Mouse (Mus musculus) limb, embryonic 11.5 days (tissue): ENCODE measurements around the gene Miga1. TPM values are rescaled to one million over a fixed set of nuclear protein-coding genes. Genes with fewer than 3 reads are reported as not detected.
A peak's percentile ranks its signal among the peaks of the same experiment; 100 is the strongest.

Source experiments
- ATAC-seq: fragments of 200-750 bp; cut with Nextera tagmentation; 2 replicates; pipeline ENCODE4 v1.8.0; 2017; ENCODE audit warnings: low read depth; ENCODE audit not compliant: insufficient number of reproducible peaks, low FRiP score, low TSS enrichment
- DNase-seq: peaks from one replicate; pipeline ENCODE4 v3.0.0-alpha.2; 2015; ENCODE audit warnings: low spot score
- H3K27ac ChIP-seq: fragments of 300-500 bp; sonication (generic); replicated peaks from 2 replicates; pipeline ENCODE4 v1.5.1; 2014; ENCODE audit warnings: low read depth, mild to moderate bottlenecking, low read length
- H3K27me3 ChIP-seq: fragments of 300-500 bp; sonication (generic); 2 replicates; pipeline ENCODE4 v1.6.1; 2014; ENCODE audit warnings: mild to moderate bottlenecking, low read length, mixed read lengths; ENCODE audit not compliant: control insufficient read depth, insufficient read depth
- H3K36me3 ChIP-seq: fragments of 300-500 bp; sonication (generic); 2 replicates; pipeline ENCODE4 v1.6.1; 2014; ENCODE audit warnings: mild to moderate bottlenecking, low read length, moderate library complexity, mixed read lengths; ENCODE audit not compliant: control insufficient read depth, insufficient read depth
- H3K4me1 ChIP-seq: fragments of 300-500 bp; sonication (generic); 2 replicates; pipeline ENCODE4 v1.6.1; 2014; ENCODE audit warnings: low read length, mixed read lengths; ENCODE audit not compliant: control insufficient read depth, insufficient read depth
- H3K4me2 ChIP-seq: fragments of 300-500 bp; sonication (generic); 2 replicates; pipeline ENCODE4 v1.6.1; 2014; ENCODE audit warnings: low read depth, mild to moderate bottlenecking, moderate library complexity; ENCODE audit not compliant: severe bottlenecking
- H3K4me3 ChIP-seq: fragments of 300-500 bp; sonication (generic); 2 replicates; pipeline ENCODE4 v1.5.1; 2014; ENCODE audit warnings: low read depth, low read length
- H3K9ac ChIP-seq: fragments of 300-500 bp; sonication (generic); 2 replicates; pipeline ENCODE4 v1.6.1; 2014; ENCODE audit warnings: mild to moderate bottlenecking, low read length
- H3K9me3 ChIP-seq: fragments of 300-500 bp; sonication (generic); 2 replicates; pipeline ENCODE4 v1.6.1; 2016; ENCODE audit warnings: low read length; ENCODE audit not compliant: control insufficient read depth
- WGBS: fragments of 180-500 bp; shearing (Covaris S2); extraction: QIAGEN DNeasy Blood & Tissue Kit; methylation state at CpG from one replicate; pipeline ENCODE4 v1.1.7; 2014; 5-methylcytosine and 5-hydroxymethylcytosine counted together
- polyA plus RNA-seq: library from polyadenylated mRNA; unstranded; fragments of >200 nt; fragmentation: Nextera tagmentation; extraction: Ambion mirVana; gene quantifications from 2 replicates; pipeline ENCODE4 v1.2.1, GENCODE M21; 2014

The Miga1 gene
- polyA plus RNA-seq, 1 experiment from 2014 or later, result 21.8 TPM

- no peak overlapping the region for H3K9ac ChIP-seq
- no peaks in the 10 kb centered on the region for H3K4me1 ChIP-seq
- no peak for ATAC-seq
- no peak overlapping the region for H3K4me2 ChIP-seq
- no peaks in the 10 kb centered on the region; the same call in 1 of the 2 replicates for H3K27me3 ChIP-seq
- H3K4me3 ChIP-seq, result no peak overlapping the region
- no peaks in the 10 kb centered on the region for H3K36me3 ChIP-seq
- no peaks in the 10 kb centered on the region for H3K9me3 ChIP-seq
- WGBS, result 81% methylated on average over 6 of the region's 6 CpGs
- no peak overlapping the region for H3K27ac ChIP-seq
- no peak for DNase-seq
Observed at GRCm38 (mm10) chr3:152271876-152272275, 68.3 kb downstream of the Miga1 start.

GRCm38 (mm10) chr3:152271071-152271710 is 69.0 kb downstream of the Miga1 start:
- 91% methylated on average over 10 of the region's 10 CpGs for WGBS
- no peak overlapping the region for H3K4me3 ChIP-seq
- no peak overlapping the region for H3K27ac ChIP-seq
- ATAC-seq (no peak), DNase-seq (no peak)
- H3K9ac ChIP-seq, result no peak overlapping the region
- H3K36me3 ChIP-seq, result no peaks in the 10 kb centered on the region
- H3K4me1 ChIP-seq, result 0 out of 2 replicates have a peak, but pooled peaks cover 3% of the 10 kb centered on the region
- H3K27me3 ChIP-seq, result peaks cover 3% of the 10 kb centered on the region; the same call in 1 of the 2 replicates
- H3K9me3 ChIP-seq, result no peaks in the 10 kb centered on the region
- H3K4me2 ChIP-seq, result no peak overlapping the region

GRCm38 (mm10) chr3:152268099-152268498 is 72.1 kb downstream of the Miga1 start:
- 91% methylated on average over 14 of the region's 14 CpGs for WGBS
- Histone ChIP-seq H3K4me1 (0 out of 2 replicates have a peak, but pooled peaks cover 6% of the 10 kb centered on the region), H3K27me3 (peaks cover 6% of the 10 kb centered on the region; the same call in 1 of the 2 replicates), H3K27ac (no peak overlapping the region), H3K4me3 (no peak overlapping the region), H3K9me3 (no peaks in the 10 kb centered on the region), H3K4me2 (no peak overlapping the region), H3K9ac (no peak overlapping the region), H3K36me3 (no peaks in the 10 kb centered on the region)
- ATAC-seq (no peak), DNase-seq (no peak)

GRCm38 (mm10) chr3:152266036-152266421 is 74.2 kb downstream of the Miga1 start, which contains the start of gene Nexn:
TSS of gene Nexn (minus strand) at chr3:152266350.
- DNase-seq, result no peak
- Histone ChIP-seq H3K4me2 (peak within 1 kb of the TSS; percentile 95), H3K9ac (peak within 1 kb of the TSS; percentile 72), H3K4me3 (peak within 1 kb of the TSS; percentile 41), H3K27ac (peak within 1 kb of the TSS; percentile 0), H3K4me1 (0 out of 2 replicates have a peak, but pooled peaks cover 6% of the 10 kb centered on the region), H3K27me3 (peaks cover 6% of the 10 kb centered on the region; the same call in 1 of the 2 replicates), H3K9me3 (no peaks in the 10 kb centered on the region), H3K36me3 (no peaks in the 10 kb centered on the region)
- ATAC-seq, result no peak
- 6% methylated on average over 13 of the region's 13 CpGs for WGBS

GRCm38 (mm10) chr3:152265351-152266035 is 74.7 kb downstream of the Miga1 start:
- ATAC-seq (peak; percentile 90), DNase-seq (peak; percentile 84)
- Histone ChIP-seq H3K36me3 (no peaks in the 10 kb centered on the region), H3K4me1 (0 out of 2 replicates have a peak, but pooled peaks cover 6% of the 10 kb centered on the region), H3K27ac (peak overlapping the region; percentile 0; the same call in 1 of the 2 replicates), H3K9me3 (no peaks in the 10 kb centered on the region), H3K27me3 (peaks cover 6% of the 10 kb centered on the region; the same call in 1 of the 2 replicates), H3K4me3 (peak overlapping the region; percentile 41), H3K4me2 (peak overlapping the region; percentile 95), H3K9ac (peak overlapping the region; percentile 72)
- WGBS, result under 1% methylated on average over 55 of the region's 63 CpGs

GRCm38 (mm10) chr3:152264830-152265229 is 75.4 kb downstream of the Miga1 start:
- H3K36me3 ChIP-seq, result no peaks in the 10 kb centered on the region
- H3K27ac ChIP-seq, result no peak overlapping the region
- H3K4me1 ChIP-seq, result 0 out of 2 replicates have a peak, but pooled peaks cover 6% of the 10 kb centered on the region
- DNase-seq (no peak), ATAC-seq (no peak)
- peak overlapping the region; percentile 95 for H3K4me2 ChIP-seq
- H3K9ac ChIP-seq, result no peak overlapping the region; the same call in 1 of the 2 replicates
- WGBS, result 61% methylated on average over 12 of the region's 12 CpGs
- H3K27me3 ChIP-seq, result peaks cover 6% of the 10 kb centered on the region; the same call in 1 of the 2 replicates
- no peaks in the 10 kb centered on the region for H3K9me3 ChIP-seq
- H3K4me3 ChIP-seq, result 0 out of 2 replicates have a peak overlapping the region, but pooled peaks have one; percentile 41

- Histone ChIP-seq H3K27me3 (peaks cover 6% of the 10 kb centered on the region; the same call in 1 of the 2 replicates), H3K4me3 (no peak overlapping the region), H3K4me2 (no peak overlapping the region), H3K36me3 (no peaks in the 10 kb centered on the region), H3K9me3 (no peaks in the 10 kb centered on the region), H3K27ac (no peak overlapping the region), H3K9ac (no peak overlapping the region), H3K4me1 (0 out of 2 replicates have a peak, but pooled peaks cover 6% of the 10 kb centered on the region)
- ATAC-seq (no peak), DNase-seq (no peak)
- WGBS, result 43% methylated on average over 10 of the region's 10 CpGs
Observed at GRCm38 (mm10) chr3:152264374-152264773, 75.8 kb downstream of the Miga1 start.

GRCm38 (mm10) chr3:152261948-152262347 is 78.3 kb downstream of the Miga1 start:
- no peak for ATAC-seq

More at GRCm38 (mm10) chr3:152261948-152262347, 78.3 kb downstream of the Miga1 start:
- no peak overlapping the region for H3K27ac ChIP-seq
- no peak overlapping the region for H3K4me2 ChIP-seq
- H3K27me3 ChIP-seq, result peaks cover 6% of the 10 kb centered on the region; the same call in 1 of the 2 replicates
- 62% methylated on average over 8 of the region's 8 CpGs for WGBS
- H3K36me3 ChIP-seq, result no peaks in the 10 kb centered on the region
- H3K4me3 ChIP-seq, result no peak overlapping the region
- H3K4me1 ChIP-seq, result 0 out of 2 replicates have a peak, but pooled peaks cover 6% of the 10 kb centered on the region
- H3K9ac ChIP-seq, result no peak overlapping the region
- H3K9me3 ChIP-seq, result no peaks in the 10 kb centered on the region
- DNase-seq, result no peak
